Mouse (Mus musculus) myocyte (in vitro differentiated cells): ENCODE results near the gene Hoxc10.

ENCODE experiments used
- CEBPB ChIP-seq: IDR thresholded peaks from 2 replicates; pipeline ENCODE4 v1.6.1; 2011; ENCODE audit warnings: mild to moderate bottlenecking, moderate library complexity; ENCODE audit not compliant: poor library complexity, insufficient read depth, severe bottlenecking
- E2F4 ChIP-seq: IDR thresholded peaks from one replicate; pipeline ENCODE4 v1.6.1; 2011; ENCODE audit warnings: mild to moderate bottlenecking, control low read depth, moderate library complexity; ENCODE audit not compliant: insufficient read depth
- MYOD1 ChIP-seq, 3 experiments: IDR thresholded peaks; one replicate each; pipeline ENCODE4 v1.6.1; 2011; ENCODE audit warnings: control low read depth in 2 of 3, low read depth in 2 of 3, mild to moderate bottlenecking in 2 of 3, moderate library complexity in 1 of 3; ENCODE audit not compliant: insufficient read length in 2 of 3, control insufficient read depth in 1 of 3
- POLR2A ChIP-seq: IDR thresholded peaks from one replicate; pipeline ENCODE4 v1.6.1; 2011; ENCODE audit warnings: low read depth, mild to moderate bottlenecking, control low read depth, moderate library complexity; ENCODE audit not compliant: insufficient read length

DNA sequence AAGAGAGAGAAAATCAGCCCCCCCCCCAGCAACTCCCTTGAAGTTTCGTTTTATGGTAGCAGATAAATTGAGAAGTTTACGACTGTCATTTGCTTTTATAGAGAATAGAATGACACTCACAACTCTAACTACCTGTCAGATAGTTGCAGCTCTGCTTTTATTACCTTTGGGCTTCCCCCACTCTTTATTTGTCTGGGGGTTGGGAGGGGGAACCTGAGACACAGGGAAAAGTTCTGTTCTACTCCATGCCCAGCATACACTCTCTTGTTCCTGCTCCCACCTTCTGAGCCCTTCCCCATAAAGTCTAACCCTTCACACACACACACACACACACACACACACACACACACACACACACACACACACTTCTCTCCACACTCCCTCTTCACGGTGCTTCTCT lies 26.3 kb downstream of the Hoxc10 start:
- no peak for TF ChIP-seq POLR2A
- TF ChIP-seq E2F4: no peak
- no peak for TF ChIP-seq CEBPB
- TF ChIP-seq MYOD1 (IDR thresholded peaks at IDR 0.05; ENCODE audit: control insufficient read depth in 1 of 3, insufficient read length in 2 of 3, low read depth in 2 of 3): no peak
